Mouse (Mus musculus) heart, postnatal 0 days (tissue): ENCODE measurements at regions not wholly inside any gene's neighbourhood (a gene's known extent, or its start where the extent isn't known, plus 50 kb on each side); places are given as distances from the start of the nearest gene placed in this dataset.

Experiments used
- CTCF ChIP-seq: IDR thresholded peaks from 2 replicates; pipeline ENCODE4 v1.5.1; 2016; ENCODE audit warnings: antibody characterized with exemption, control low read depth, low read depth
- EP300 ChIP-seq: IDR thresholded peaks from 2 replicates; pipeline ENCODE4 v1.6.1; 2016; ENCODE audit warnings: antibody characterized with exemption, low read depth

DNA sequence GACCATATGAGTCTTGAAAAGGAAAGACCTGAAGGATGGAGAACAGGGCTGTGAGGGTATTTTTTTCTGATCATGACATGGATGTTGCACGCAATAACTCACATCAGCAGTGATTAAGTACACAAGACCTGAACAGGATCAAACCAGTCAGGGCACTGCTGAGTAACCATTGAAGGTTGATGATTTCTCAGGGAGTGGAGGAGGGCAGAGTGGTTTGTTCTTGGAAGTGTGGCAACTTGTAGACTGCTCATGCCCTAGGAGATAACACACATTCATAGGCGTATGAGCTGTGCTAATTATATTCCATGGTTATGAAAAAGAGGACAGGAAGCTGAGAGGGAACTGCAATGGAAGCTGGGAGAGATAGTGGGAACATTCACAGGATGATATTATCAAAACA is 88.8 kb upstream of the Gpc5 start:
- TF ChIP-seq CTCF = no peak
- TF ChIP-seq EP300 = no peak
